Mouse (Mus musculus) CH12.LX (cell line): ENCODE measurements at regions not wholly inside any gene's neighbourhood (a gene's known extent, or its start where the extent isn't known, plus 50 kb on each side); places are given as distances from the start of the nearest gene placed in this dataset.
"Not testable (repeated sequence)": the region's sequence is repeated elsewhere in the genome, so short reads cannot be mapped to it uniquely, and the experiment has no call there.

Experiments used
- CTCF ChIP-seq, 2 experiments: IDR thresholded peaks in 1 of 2; conservative IDR thresholded peaks in 1 of 2; 2 replicates each; pipeline ENCODE4 v1.5.1; 2011 to 2012; ENCODE audit warnings: low read depth in 2 of 2, low read length in 2 of 2, improper control_type of control experiment in 1 of 2, inconsistent platforms in 1 of 2, mild to moderate bottlenecking in 1 of 2, moderate library complexity in 1 of 2
- ELF1 ChIP-seq: IDR thresholded peaks from 2 replicates; pipeline ENCODE4 v1.6.1; 2014; ENCODE audit warnings: low read depth, mild to moderate bottlenecking, inconsistent platforms, low read length, improper control_type of control experiment
- ETS1 ChIP-seq: conservative IDR thresholded peaks from 2 replicates; pipeline ENCODE4 v1.6.1; 2012; ENCODE audit warnings: low read depth, mild to moderate bottlenecking, inconsistent platforms, low read length, improper control_type of control experiment, moderate library complexity
- NRF1 ChIP-seq: IDR thresholded peaks from 2 replicates; pipeline ENCODE4 v1.6.1; 2014; ENCODE audit warnings: low read depth, mild to moderate bottlenecking, inconsistent platforms, low read length, improper control_type of control experiment, moderate library complexity
- POLR2A ChIP-seq: IDR thresholded peaks from 2 replicates; pipeline ENCODE4 v1.6.1; 2011; ENCODE audit warnings: low read depth, mild to moderate bottlenecking, improper control_type of control experiment, low read length
- TCF12 ChIP-seq: IDR thresholded peaks from 2 replicates; pipeline ENCODE4 v1.6.1; 2014; ENCODE audit warnings: low read depth, mild to moderate bottlenecking, inconsistent platforms, low read length, improper control_type of control experiment

DNA sequence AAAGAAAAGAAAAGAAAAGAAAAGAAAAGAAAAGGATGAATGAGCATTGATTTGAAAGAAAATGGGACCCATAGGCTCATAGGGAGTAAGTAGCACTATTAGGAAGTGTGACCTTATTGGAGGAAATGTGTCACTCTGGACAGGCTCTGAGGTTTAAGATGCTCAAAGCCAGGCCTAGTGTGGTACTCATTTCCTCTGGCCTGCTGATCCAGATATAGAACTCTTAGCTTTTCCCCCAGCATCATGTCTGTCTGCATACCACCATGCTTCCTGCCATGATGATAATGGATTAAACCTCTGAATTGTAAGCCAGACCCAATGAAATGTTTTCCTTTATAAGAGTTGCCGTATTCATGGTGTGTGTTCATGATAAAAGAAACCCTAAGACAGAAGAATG is 206.9 kb downstream of the Samd9l start:
- not testable (repeated sequence) for TF ChIP-seq NRF1; POLR2A; ELF1; CTCF (conservative IDR thresholded peaks at IDR 0.05 in 1 of 2, IDR thresholded peaks at IDR 0.05 in 1 of 2; ENCODE audit: low read depth in 2 of 2, low read length in 2 of 2); ETS1; TCF12
